Comparison of ENCODE assay signal across 9 mouse cellular contexts in genomic region chr12:76649708-76650687, GRCm38 (mm10).
DNase-seq lines count a peak whose midpoint lies in the region; ATAC-seq and TF ChIP-seq lines count a peak whose summit lies in the region.
"Had no signal": no experiment of that assay in that cellular context is flagged by ENCODE, and none has a peak within 500 bp of the region (broad histone marks: within the 10 kb centered on the region; RNA-seq: fewer than 3 reads in every experiment).

No protein-coding gene starts in this region.

- no peak for TF ChIP-seq POLR2A in ES-Bruce4 (IDR thresholded peaks at IDR 0.05; ENCODE audit: insufficient read depth, low read length)

- H3K9me3 ChIP-seq in ES-Bruce4 (replicated peaks; ENCODE audit: control insufficient read depth, insufficient read depth, low read length, poor library complexity, severe bottlenecking) = peaks cover 13% of the 10 kb centered on the region
- no peaks in the 10 kb centered on the region for H3K9me3 ChIP-seq in heart, embryonic 13.5 days
- H3K9me3 ChIP-seq in kidney, embryonic 16.5 days (ENCODE audit: low read length) = no peaks in the 10 kb centered on the region
- H3K9me3 ChIP-seq in neural tube, embryonic 15.5 days (replicated peaks) = no peaks in the 10 kb centered on the region
- H3K9me3 ChIP-seq: embryonic facial prominence, embryonic 15.5 days had no signal

- TF ChIP-seq EP300 in ES-Bruce4 (IDR thresholded peaks at IDR 0.05; ENCODE audit: insufficient read depth, low read depth, low read length) = no peak

- H3K36me3 ChIP-seq in ES-Bruce4 (ENCODE audit: control insufficient read depth, insufficient read depth, low read length, poor library complexity, severe bottlenecking) = no peaks in the 10 kb centered on the region
- H3K36me3 ChIP-seq in heart, embryonic 13.5 days = no peaks in the 10 kb centered on the region
- no peaks in the 10 kb centered on the region for H3K36me3 ChIP-seq in kidney, embryonic 16.5 days (ENCODE audit: insufficient read depth, low read length)
- no peaks in the 10 kb centered on the region for H3K36me3 ChIP-seq in neural tube, embryonic 15.5 days
- H3K36me3 ChIP-seq: embryonic facial prominence, embryonic 15.5 days had no signal

- no peak overlapping the region for H3K4me3 ChIP-seq in ES-Bruce4 (ENCODE audit: low read depth, low read length)
- no peak overlapping the region for H3K4me3 ChIP-seq in heart, embryonic 13.5 days
- H3K4me3 ChIP-seq in kidney, embryonic 16.5 days (ENCODE audit: low read length) = no peak overlapping the region
- H3K4me3 ChIP-seq in neural tube, embryonic 15.5 days (replicated peaks) = no peak overlapping the region
- H3K4me3 ChIP-seq: embryonic facial prominence, embryonic 15.5 days had no signal

- TF ChIP-seq CTCF in ES-Bruce4 (IDR thresholded peaks at IDR 0.05; ENCODE audit: low read depth, low read length) = peak; percentile 79

- ATAC-seq in erythroid progenitor cell, adult 5-6 weeks (replicated peaks; ENCODE audit: low FRiP score, poor library complexity, severe bottlenecking) = peak; percentile 66
- ATAC-seq in heart, embryonic 13.5 days (ENCODE audit: extremely low read depth, insufficient number of reproducible peaks, low FRiP score, low TSS enrichment) = no peak
- peak; percentile 20 for ATAC-seq in kidney, embryonic 16.5 days (ENCODE audit: low FRiP score, low TSS enrichment)
- peak; percentile 39; the same call in 1 of the 2 replicates for ATAC-seq in neural tube, embryonic 15.5 days (ENCODE audit: low FRiP score)

- no peaks in the 10 kb centered on the region for H3K4me1 ChIP-seq in ES-Bruce4 (ENCODE audit: control insufficient read depth, insufficient read depth, low read length)
- peaks cover 46% of the 10 kb centered on the region for H3K4me1 ChIP-seq in heart, embryonic 13.5 days
- H3K4me1 ChIP-seq in kidney, embryonic 16.5 days (ENCODE audit: insufficient read depth, low read length) = peaks cover 12% of the 10 kb centered on the region
- peaks cover 20% of the 10 kb centered on the region for H3K4me1 ChIP-seq in neural tube, embryonic 15.5 days
- H3K4me1 ChIP-seq: embryonic facial prominence, embryonic 15.5 days had no signal

- H3K4me2 ChIP-seq in heart, embryonic 13.5 days = peak overlapping the region; percentile 11; the same call in 1 of the 2 replicates
- H3K4me2 ChIP-seq in kidney, embryonic 16.5 days (replicated peaks; ENCODE audit: low read depth, low read length) = no peak overlapping the region
- no peak overlapping the region for H3K4me2 ChIP-seq in neural tube, embryonic 15.5 days
- H3K4me2 ChIP-seq: embryonic facial prominence, embryonic 15.5 days had no signal

- no peak overlapping the region for H3K9ac ChIP-seq in ES-Bruce4 (ENCODE audit: low read depth, poor library complexity, severe bottlenecking)
- no peak overlapping the region for H3K9ac ChIP-seq in heart, embryonic 13.5 days
- H3K9ac ChIP-seq in kidney, embryonic 16.5 days (replicated peaks; ENCODE audit: low read length) = no peak overlapping the region
- H3K9ac ChIP-seq in neural tube, embryonic 15.5 days (replicated peaks) = no peak overlapping the region
- H3K9ac ChIP-seq: embryonic facial prominence, embryonic 15.5 days had no signal

- peak; percentile 92 for DNase-seq in brain, adult 2 months (ENCODE audit: low read depth, low spot score)
- DNase-seq in lung, adult 18-20 months = peak; percentile 38 to 52
- peak; percentile 21 to 32 for DNase-seq in thymus, adult 18-20 months

- H3K27ac ChIP-seq in ES-Bruce4 (ENCODE audit: insufficient read depth, low read length) = no peak overlapping the region
- no peak overlapping the region for H3K27ac ChIP-seq in heart, embryonic 13.5 days (replicated peaks)
- H3K27ac ChIP-seq in kidney, embryonic 16.5 days (ENCODE audit: low read length) = no peak overlapping the region
- H3K27ac ChIP-seq in neural tube, embryonic 15.5 days (replicated peaks) = no peak overlapping the region
- H3K27ac ChIP-seq: embryonic facial prominence, embryonic 15.5 days had no signal

- WGBS in heart, embryonic 13.5 days = 61% methylated on average over 16 of the region's 16 CpGs
- 56% methylated on average over 16 of the region's 16 CpGs for WGBS in kidney, embryonic 16.5 days
- 41% methylated on average over 16 of the region's 16 CpGs for WGBS in neural tube, embryonic 15.5 days

- H3K27me3 ChIP-seq in ES-Bruce4 (ENCODE audit: control insufficient read depth, insufficient read depth, low read length, poor library complexity, severe bottlenecking) = no peaks in the 10 kb centered on the region
- peaks cover 16% of the 10 kb centered on the region; the same call in 1 of the 2 replicates for H3K27me3 ChIP-seq in heart, embryonic 13.5 days (replicated peaks)
- H3K27me3 ChIP-seq in kidney, embryonic 16.5 days (ENCODE audit: insufficient read depth, low read length) = no peaks in the 10 kb centered on the region
- no peaks in the 10 kb centered on the region for H3K27me3 ChIP-seq in neural tube, embryonic 15.5 days (replicated peaks)
- H3K27me3 ChIP-seq: embryonic facial prominence, embryonic 15.5 days had no signal

Comparison
In these comparisons a context has a peak if more than half of its experiments do, and no peak if none do; other contexts are left out.
1. DNase-seq: peak in every context shown above with its lines; median percentile 92 in brain, adult 2 months; 45 in lung, adult 18-20 months; 26 in thymus, adult 18-20 months.